Mouse (Mus musculus): ENCODE data around the gene 2410002F23Rik. TPM values are rescaled to one million over a fixed set of nuclear protein-coding genes. Genes with fewer than 3 reads are reported as not detected.

The 2410002F23Rik gene
- polyA plus RNA-seq, 1 experiment = 63.7 TPM

GRCm38 (mm10) chr7:44260410-44260809 lies 13.9 kb downstream of the 2410002F23Rik start:
- Histone ChIP-seq H3K4me3 (replicated peaks; ENCODE audit: extremely low read depth, low read depth, low read length) (no peak overlapping the region), H3K4me1 (ENCODE audit: control insufficient read depth, insufficient read depth, low read length) (no peaks in the 10 kb centered on the region)
- DNase-seq = no peak
- no peak for TF ChIP-seq CTCF (IDR thresholded peaks at IDR 0.05; ENCODE audit: insufficient read depth, low read length)
- no peak for TF ChIP-seq POLR2A (IDR thresholded peaks at IDR 0.05; ENCODE audit: borderline replicate concordance, extremely low read depth, low read depth, low read length)
- WGBS = 71% methylated on average over 6 of the region's 6 CpGs

GRCm38 (mm10) chr7:44261147-44261546 lies 14.6 kb downstream of the 2410002F23Rik start, which contains the start of gene Gm15517:
TSS of gene Gm15517 (plus strand) at chr7:44261447.
- TF ChIP-seq CTCF (IDR thresholded peaks at IDR 0.05; ENCODE audit: insufficient read depth, low read length) = no peak
- TF ChIP-seq POLR2A (IDR thresholded peaks at IDR 0.05; ENCODE audit: borderline replicate concordance, extremely low read depth, low read depth, low read length) = no peak
- no peaks in the 10 kb centered on the region for H3K4me1 ChIP-seq (ENCODE audit: control insufficient read depth, insufficient read depth, low read length)
- no peak for DNase-seq
- H3K4me3 ChIP-seq (replicated peaks; ENCODE audit: extremely low read depth, low read depth, low read length) = no peak within 1 kb of the TSS
- 59% methylated on average over 5 of the region's 5 CpGs for WGBS

GRCm38 (mm10) chr7:44262791-44263643 lies 16.5 kb downstream of the 2410002F23Rik start:
- DNase-seq = peak; percentile 97
- Histone ChIP-seq H3K4me1 (ENCODE audit: control insufficient read depth, insufficient read depth, low read length) (no peaks in the 10 kb centered on the region), H3K4me3 (replicated peaks; ENCODE audit: extremely low read depth, low read depth, low read length) (no peak overlapping the region)
- TF ChIP-seq POLR2A (IDR thresholded peaks at IDR 0.05; ENCODE audit: borderline replicate concordance, extremely low read depth, low read depth, low read length) (no peak), CTCF (IDR thresholded peaks at IDR 0.05; ENCODE audit: insufficient read depth, low read length) (peak; percentile 97)
- WGBS = 4% methylated on average over 34 of the region's 34 CpGs

GRCm38 (mm10) chr7:44268117-44268516 lies 21.6 kb downstream of the 2410002F23Rik start:
- no peak for TF ChIP-seq POLR2A (IDR thresholded peaks at IDR 0.05; ENCODE audit: borderline replicate concordance, extremely low read depth, low read depth, low read length)
- TF ChIP-seq CTCF (IDR thresholded peaks at IDR 0.05; ENCODE audit: insufficient read depth, low read length) = no peak
- H3K4me1 ChIP-seq (ENCODE audit: control insufficient read depth, insufficient read depth, low read length) = no peaks in the 10 kb centered on the region
- no peak for DNase-seq
- no peak overlapping the region for H3K4me3 ChIP-seq (replicated peaks; ENCODE audit: extremely low read depth, low read depth, low read length)
- WGBS = 71% methylated on average over 11 of the region's 11 CpGs

- Histone ChIP-seq H3K4me1 (ENCODE audit: control insufficient read depth, insufficient read depth, low read length) (no peaks in the 10 kb centered on the region), H3K4me3 (replicated peaks; ENCODE audit: extremely low read depth, low read depth, low read length) (no peak overlapping the region)
- 71% methylated on average over 2 of the region's 2 CpGs for WGBS
- no peak for TF ChIP-seq CTCF (IDR thresholded peaks at IDR 0.05; ENCODE audit: insufficient read depth, low read length)
- TF ChIP-seq POLR2A (IDR thresholded peaks at IDR 0.05; ENCODE audit: borderline replicate concordance, extremely low read depth, low read depth, low read length) = no peak
- no peak for DNase-seq
These were observed 22.9 kb downstream of the 2410002F23Rik start for GRCm38 (mm10) chr7:44269397-44269796.

- DNase-seq = no peak
- TF ChIP-seq POLR2A (IDR thresholded peaks at IDR 0.05; ENCODE audit: borderline replicate concordance, extremely low read depth, low read depth, low read length) = no peak
- TF ChIP-seq CTCF (IDR thresholded peaks at IDR 0.05; ENCODE audit: insufficient read depth, low read length) = no peak
- 68% methylated on average over 2 of the region's 2 CpGs for WGBS
- no peaks in the 10 kb centered on the region for H3K4me1 ChIP-seq (ENCODE audit: control insufficient read depth, insufficient read depth, low read length)
- no peak overlapping the region for H3K4me3 ChIP-seq (replicated peaks; ENCODE audit: extremely low read depth, low read depth, low read length)
These were observed 24.8 kb downstream of the 2410002F23Rik start for GRCm38 (mm10) chr7:44271309-44271708.

GRCm38 (mm10) chr7:44272546-44272945 lies 26.0 kb downstream of the 2410002F23Rik start:
- 79% methylated on average over 7 of the region's 7 CpGs for WGBS
- Histone ChIP-seq H3K4me1 (ENCODE audit: control insufficient read depth, insufficient read depth, low read length) (no peaks in the 10 kb centered on the region), H3K4me3 (replicated peaks; ENCODE audit: extremely low read depth, low read depth, low read length) (no peak overlapping the region)
- TF ChIP-seq POLR2A (IDR thresholded peaks at IDR 0.05; ENCODE audit: borderline replicate concordance, extremely low read depth, low read depth, low read length) (no peak), CTCF (IDR thresholded peaks at IDR 0.05; ENCODE audit: insufficient read depth, low read length) (no peak)
- no peak for DNase-seq

GRCm38 (mm10) chr7:44273446-44273845 lies 26.9 kb downstream of the 2410002F23Rik start:
- WGBS = 67% methylated on average over 7 of the region's 7 CpGs
- no peak for DNase-seq

GRCm38 (mm10) chr7:44274096-44274495 lies 27.6 kb downstream of the 2410002F23Rik start:
- H3K4me1 ChIP-seq (ENCODE audit: control insufficient read depth, insufficient read depth, low read length) = no peaks in the 10 kb centered on the region
- 36% methylated on average over 11 of the region's 11 CpGs for WGBS
- DNase-seq = no peak
- TF ChIP-seq POLR2A (IDR thresholded peaks at IDR 0.05; ENCODE audit: borderline replicate concordance, extremely low read depth, low read depth, low read length) = no peak
- TF ChIP-seq CTCF (IDR thresholded peaks at IDR 0.05; ENCODE audit: insufficient read depth, low read length) = no peak
- H3K4me3 ChIP-seq (replicated peaks; ENCODE audit: extremely low read depth, low read depth, low read length) = no peak overlapping the region

More at GRCm38 (mm10) chr7:44273446-44273845, 26.9 kb downstream of the 2410002F23Rik start:
- no peak for TF ChIP-seq CTCF (IDR thresholded peaks at IDR 0.05; ENCODE audit: insufficient read depth, low read length)
- no peak overlapping the region for H3K4me3 ChIP-seq (replicated peaks; ENCODE audit: extremely low read depth, low read depth, low read length)
- no peaks in the 10 kb centered on the region for H3K4me1 ChIP-seq (ENCODE audit: control insufficient read depth, insufficient read depth, low read length)

- 73% methylated on average over 3 of the region's 3 CpGs for WGBS
- Histone ChIP-seq H3K4me3 (replicated peaks; ENCODE audit: extremely low read depth, low read depth, low read length) (no peak overlapping the region), H3K4me1 (ENCODE audit: control insufficient read depth, insufficient read depth, low read length) (no peaks in the 10 kb centered on the region)
- TF ChIP-seq CTCF (IDR thresholded peaks at IDR 0.05; ENCODE audit: insufficient read depth, low read length) = no peak
- TF ChIP-seq POLR2A (IDR thresholded peaks at IDR 0.05; ENCODE audit: borderline replicate concordance, extremely low read depth, low read depth, low read length) = no peak
- no peak for DNase-seq
These were observed 29.0 kb downstream of the 2410002F23Rik start for GRCm38 (mm10) chr7:44275546-44275945.

Measured in lung, adult 2 months (tissue).